Mouse (Mus musculus): ENCODE results near the gene Baiap2l1. TPM values are rescaled to one million over a fixed set of nuclear protein-coding genes. Genes with fewer than 3 reads are reported as not detected.

Baiap2l1 gene
- polyA plus RNA-seq, 2 experiments = 7.4 to 9.2 TPM

- no peak overlapping the region for H3K4me3 ChIP-seq (replicated peaks; ENCODE audit: low read length)
- whole genome bisulfite sequencing = 50% methylated on average over 5 of the region's 5 CpGs
- no peaks in the 10 kb centered on the region for H3K4me1 ChIP-seq (ENCODE audit: control insufficient read depth, insufficient read depth, low read length)
- no peaks in the 10 kb centered on the region for H3K27me3 ChIP-seq (ENCODE audit: control insufficient read depth, insufficient read depth, low read length)
- no peak for TF ChIP-seq POLR2A (IDR thresholded peaks at IDR 0.05; ENCODE audit: borderline replicate concordance, extremely low read depth, insufficient read depth, insufficient read length)
- H3K36me3 ChIP-seq (ENCODE audit: control insufficient read depth, insufficient read depth, low read length) = peaks cover 28% of the 10 kb centered on the region
- H3K4me2 ChIP-seq (replicated peaks; ENCODE audit: low read depth, low read length, severe bottlenecking) = no peak overlapping the region
- H3K9me3 ChIP-seq (ENCODE audit: control insufficient read depth, low read length) = no peaks in the 10 kb centered on the region
- no peak overlapping the region for H3K9ac ChIP-seq (ENCODE audit: low read depth, low read length, severe bottlenecking)
- DNase-seq (ENCODE audit: low spot score) (no peak), ATAC-seq (ENCODE audit: low FRiP score, low read depth) (no peak)
- no peak overlapping the region for H3K27ac ChIP-seq (replicated peaks; ENCODE audit: low read depth, low read length)
Measured at GRCm38 (mm10) chr5:144271772-144272171, 86.1 kb downstream of the Baiap2l1 start.

DNA sequence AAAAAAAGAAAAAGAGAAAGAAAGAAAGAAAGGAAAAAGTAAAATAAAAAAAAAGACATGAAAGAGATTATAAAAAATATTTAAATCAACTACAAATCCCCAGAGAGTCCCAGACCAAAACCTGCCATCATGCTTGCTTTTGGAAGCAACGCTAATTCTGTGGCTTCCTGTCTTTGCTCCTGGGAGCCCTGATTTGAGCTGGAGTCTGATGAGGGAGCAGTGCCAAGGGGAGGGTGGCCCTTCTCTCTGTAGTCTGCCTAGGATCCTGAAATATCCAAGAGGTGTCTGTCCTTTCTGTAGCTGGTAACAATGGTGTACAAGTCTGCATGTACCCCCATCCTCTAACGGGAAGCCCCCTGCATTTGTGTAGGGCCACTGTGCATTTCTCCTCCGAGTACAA, 86.8 kb downstream of the Baiap2l1 start:
- DNase-seq (ENCODE audit: low spot score) = no peak
- H3K4me2 ChIP-seq (replicated peaks; ENCODE audit: low read depth, low read length, severe bottlenecking) = no peak overlapping the region
- H3K9me3 ChIP-seq (ENCODE audit: control insufficient read depth, low read length) = no peaks in the 10 kb centered on the region
- WGBS = 78% methylated on average over 3 of the region's 3 CpGs
- H3K9ac ChIP-seq (ENCODE audit: low read depth, low read length, severe bottlenecking) = no peak overlapping the region
- no peaks in the 10 kb centered on the region for H3K27me3 ChIP-seq (ENCODE audit: control insufficient read depth, insufficient read depth, low read length)
- no peak for TF ChIP-seq POLR2A (IDR thresholded peaks at IDR 0.05; ENCODE audit: borderline replicate concordance, extremely low read depth, insufficient read depth, insufficient read length)
- no peak overlapping the region for H3K4me3 ChIP-seq (replicated peaks; ENCODE audit: low read length)
- peaks cover 34% of the 10 kb centered on the region for H3K36me3 ChIP-seq (ENCODE audit: control insufficient read depth, insufficient read depth, low read length)
- no peak overlapping the region for H3K27ac ChIP-seq (replicated peaks; ENCODE audit: low read depth, low read length)
- H3K4me1 ChIP-seq (ENCODE audit: control insufficient read depth, insufficient read depth, low read length) = no peaks in the 10 kb centered on the region
- ATAC-seq (ENCODE audit: low FRiP score, low read depth) = no peak

GRCm38 (mm10) chr5:144270420-144270819, 87.5 kb downstream of the Baiap2l1 start:
- no peak overlapping the region for H3K9ac ChIP-seq (ENCODE audit: low read depth, low read length, severe bottlenecking)
- DNase-seq (ENCODE audit: low spot score) (no peak), ATAC-seq (ENCODE audit: low FRiP score, low read depth) (no peak)
- H3K4me1 ChIP-seq (ENCODE audit: control insufficient read depth, insufficient read depth, low read length) = no peaks in the 10 kb centered on the region
- no peaks in the 10 kb centered on the region for H3K9me3 ChIP-seq (ENCODE audit: control insufficient read depth, low read length)
- H3K4me2 ChIP-seq (replicated peaks; ENCODE audit: low read depth, low read length, severe bottlenecking) = no peak overlapping the region
- no peak overlapping the region for H3K4me3 ChIP-seq (replicated peaks; ENCODE audit: low read length)
- 90% methylated on average over 8 of the region's 8 CpGs for WGBS
- H3K27me3 ChIP-seq (ENCODE audit: control insufficient read depth, insufficient read depth, low read length) = no peaks in the 10 kb centered on the region
- H3K27ac ChIP-seq (replicated peaks; ENCODE audit: low read depth, low read length) = no peak overlapping the region
- TF ChIP-seq POLR2A (IDR thresholded peaks at IDR 0.05; ENCODE audit: borderline replicate concordance, extremely low read depth, insufficient read depth, insufficient read length) = no peak
- H3K36me3 ChIP-seq (ENCODE audit: control insufficient read depth, insufficient read depth, low read length) = peaks cover 39% of the 10 kb centered on the region

DNA sequence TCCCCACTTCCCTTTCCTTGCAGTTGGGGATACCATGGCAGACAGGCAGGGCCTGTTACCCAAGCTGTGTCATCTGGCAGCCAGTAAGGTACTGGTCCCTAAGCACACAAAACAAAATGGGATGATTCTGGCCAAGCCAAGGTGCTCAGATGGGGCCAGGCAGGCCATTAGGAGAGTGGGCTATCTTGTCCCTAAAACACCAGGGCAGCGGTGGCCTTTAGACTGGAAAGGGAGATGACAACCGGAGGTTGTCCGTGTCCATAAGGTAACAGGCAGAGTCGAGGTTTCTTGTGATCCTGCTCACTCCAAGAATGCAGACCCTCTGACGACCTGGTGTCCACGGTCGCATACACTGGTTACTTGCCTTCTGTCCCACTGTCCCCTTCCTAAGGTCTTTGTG, 88.0 kb downstream of the Baiap2l1 start:
- TF ChIP-seq POLR2A (IDR thresholded peaks at IDR 0.05; ENCODE audit: borderline replicate concordance, extremely low read depth, insufficient read depth, insufficient read length) = no peak
- H3K4me3 ChIP-seq (replicated peaks; ENCODE audit: low read length) = no peak overlapping the region
- 91% methylated on average over 7 of the region's 7 CpGs for WGBS
- no peak for ATAC-seq (ENCODE audit: low FRiP score, low read depth)
- H3K27ac ChIP-seq (replicated peaks; ENCODE audit: low read depth, low read length) = no peak overlapping the region
- H3K9me3 ChIP-seq (ENCODE audit: control insufficient read depth, low read length) = no peaks in the 10 kb centered on the region
- no peak overlapping the region for H3K9ac ChIP-seq (ENCODE audit: low read depth, low read length, severe bottlenecking)
- no peaks in the 10 kb centered on the region for H3K27me3 ChIP-seq (ENCODE audit: control insufficient read depth, insufficient read depth, low read length)
- no peak for DNase-seq (ENCODE audit: low spot score)
- no peaks in the 10 kb centered on the region for H3K4me1 ChIP-seq (ENCODE audit: control insufficient read depth, insufficient read depth, low read length)
- H3K4me2 ChIP-seq (replicated peaks; ENCODE audit: low read depth, low read length, severe bottlenecking) = no peak overlapping the region
- H3K36me3 ChIP-seq (ENCODE audit: control insufficient read depth, insufficient read depth, low read length) = peaks cover 42% of the 10 kb centered on the region

- 62% methylated on average over 8 of the region's 8 CpGs for WGBS
- ATAC-seq (ENCODE audit: low FRiP score, low read depth) = no peak
- Histone ChIP-seq H3K9ac (ENCODE audit: low read depth, low read length, severe bottlenecking) (no peak overlapping the region), H3K36me3 (ENCODE audit: control insufficient read depth, insufficient read depth, low read length) (peaks cover 57% of the 10 kb centered on the region), H3K4me3 (replicated peaks; ENCODE audit: low read length) (no peak overlapping the region), H3K27ac (replicated peaks; ENCODE audit: low read depth, low read length) (no peak overlapping the region), H3K4me2 (replicated peaks; ENCODE audit: low read depth, low read length, severe bottlenecking) (no peak overlapping the region), H3K27me3 (ENCODE audit: control insufficient read depth, insufficient read depth, low read length) (no peaks in the 10 kb centered on the region), H3K4me1 (ENCODE audit: control insufficient read depth, insufficient read depth, low read length) (no peaks in the 10 kb centered on the region), H3K9me3 (ENCODE audit: control insufficient read depth, low read length) (no peaks in the 10 kb centered on the region)
- TF ChIP-seq POLR2A (IDR thresholded peaks at IDR 0.05; ENCODE audit: borderline replicate concordance, extremely low read depth, insufficient read depth, insufficient read length) = no peak
- DNase-seq (ENCODE audit: low spot score) = no peak
Measured at GRCm38 (mm10) chr5:144267535-144268241, 90.2 kb downstream of the Baiap2l1 start.

All from limb, embryonic 14.5 days (tissue).